Mouse (Mus musculus) heart, embryonic 13.5 days (tissue): ENCODE data around the gene Exoc2. TPM values are rescaled to one million over a fixed set of nuclear protein-coding genes. Genes with fewer than 3 reads are reported as not detected.

Experiments used
- ATAC-seq: fragments of 200-750 bp; cut with Nextera tagmentation; 2 replicates; pipeline ENCODE4 v1.8.0; 2017; ENCODE audit warnings: moderate TSS enrichment; ENCODE audit not compliant: insufficient number of reproducible peaks, low FRiP score, low TSS enrichment; ENCODE audit errors: extremely low read depth
- H3K27ac ChIP-seq: fragments of 300-500 bp; sonication (generic); replicated peaks from 2 replicates; pipeline ENCODE4 v1.5.1; 2015; ENCODE audit warnings: moderate library complexity, mild to moderate bottlenecking, inconsistent platforms
- H3K27me3 ChIP-seq: fragments of 300-500 bp; sonication (generic); replicated peaks from 2 replicates; pipeline ENCODE4 v1.6.1; 2015; ENCODE audit warnings: mild to moderate bottlenecking, inconsistent platforms
- H3K36me3 ChIP-seq: fragments of 300-500 bp; sonication (generic); 2 replicates; pipeline ENCODE4 v1.6.1; 2015; ENCODE audit warnings: mild to moderate bottlenecking, inconsistent platforms
- H3K4me1 ChIP-seq: fragments of 300-500 bp; sonication (generic); 2 replicates; pipeline ENCODE4 v1.6.1; 2015; ENCODE audit warnings: inconsistent platforms
- H3K4me2 ChIP-seq: fragments of 300-500 bp; sonication (generic); 2 replicates; pipeline ENCODE4 v1.6.1; 2015; ENCODE audit warnings: inconsistent platforms, mild to moderate bottlenecking, moderate library complexity
- H3K4me3 ChIP-seq: fragments of 300-500 bp; sonication (generic); 2 replicates; pipeline ENCODE4 v1.5.1; 2015; ENCODE audit warnings: moderate library complexity, mild to moderate bottlenecking, inconsistent platforms
- H3K9ac ChIP-seq: fragments of 300-500 bp; sonication (generic); 2 replicates; pipeline ENCODE4 v1.6.1; 2015; ENCODE audit warnings: inconsistent platforms, mild to moderate bottlenecking, moderate library complexity
- H3K9me3 ChIP-seq: fragments of 300-500 bp; sonication (generic); 2 replicates; pipeline ENCODE4 v1.6.1; 2016; ENCODE audit warnings: inconsistent platforms
- WGBS: fragments of 180-500 bp; shearing (Covaris S2); methylation state at CpG from one replicate; pipeline ENCODE4 v1.1.7; 2015; ENCODE audit warnings: mixed read lengths; 5-methylcytosine and 5-hydroxymethylcytosine counted together
- polyA plus RNA-seq: library from polyadenylated mRNA; unstranded; fragments of >200 nt; fragmentation: Nextera tagmentation; extraction: Ambion mirVana; gene quantifications from 2 replicates; pipeline ENCODE4 v1.2.1, GENCODE M21; 2015

Exoc2 gene
- polyA plus RNA-seq, 1 experiment from 2014 or later, result 20.1 TPM

- Histone ChIP-seq H3K4me1 (no peaks in the 10 kb centered on the region), H3K27me3 (no peaks in the 10 kb centered on the region), H3K27ac (no peak overlapping the region), H3K4me3 (no peak overlapping the region), H3K4me2 (no peak overlapping the region), H3K9ac (no peak overlapping the region), H3K36me3 (peaks cover 9% of the 10 kb centered on the region), H3K9me3 (no peaks in the 10 kb centered on the region)
- 73% methylated on average over 4 of the region's 4 CpGs for WGBS
- no peak for ATAC-seq
These were observed 42.3 kb downstream of the Exoc2 start for GRCm38 (mm10) chr13:30931613-30932012.

DNA sequence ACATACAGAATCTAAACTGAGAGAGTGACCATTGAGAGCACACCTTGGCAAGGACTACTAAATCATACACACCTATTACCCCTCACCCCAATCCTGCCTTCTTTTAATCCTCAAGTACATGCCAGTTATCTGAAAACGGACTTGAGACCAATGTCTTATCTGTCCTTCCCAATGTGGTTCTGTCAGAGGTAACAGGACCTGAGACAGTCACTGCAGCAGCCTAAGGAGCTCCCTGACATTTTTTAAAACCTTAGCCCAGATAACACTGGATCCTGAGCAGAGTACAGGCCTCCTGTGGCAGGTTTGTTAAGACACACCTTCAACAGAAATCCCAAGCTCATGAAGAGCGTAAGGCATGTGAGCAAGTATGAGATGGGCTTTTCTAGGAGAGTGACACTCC, 44.8 kb downstream of the Exoc2 start:
- Histone ChIP-seq H3K27ac (no peak overlapping the region), H3K4me1 (no peaks in the 10 kb centered on the region), H3K9me3 (no peaks in the 10 kb centered on the region), H3K27me3 (no peaks in the 10 kb centered on the region), H3K4me3 (no peak overlapping the region), H3K9ac (no peak overlapping the region), H3K4me2 (no peak overlapping the region), H3K36me3 (peaks cover 17% of the 10 kb centered on the region)
- no peak for ATAC-seq
- 62% methylated on average over 2 of the region's 2 CpGs for WGBS

DNA sequence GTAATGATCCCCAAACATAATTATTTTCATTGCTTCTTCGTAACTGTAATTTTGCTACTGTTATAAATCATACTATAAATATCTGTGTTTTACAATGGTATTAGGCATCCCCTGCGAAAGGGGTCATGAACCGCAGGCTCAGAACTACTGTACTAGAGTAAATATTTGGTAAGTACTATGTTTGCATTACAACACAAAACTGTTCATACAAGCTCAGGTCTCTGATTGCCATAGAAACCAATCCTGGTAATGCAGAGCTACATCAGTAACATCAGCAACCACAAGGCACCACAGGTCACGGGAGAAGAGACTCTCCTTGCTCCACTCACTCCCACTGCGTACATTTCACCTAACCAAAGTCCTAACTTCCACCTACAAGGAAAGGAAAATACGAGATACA, 49.6 kb downstream of the Exoc2 start:
- no peaks in the 10 kb centered on the region for H3K27me3 ChIP-seq
- H3K4me1 ChIP-seq, result no peaks in the 10 kb centered on the region

DNA sequence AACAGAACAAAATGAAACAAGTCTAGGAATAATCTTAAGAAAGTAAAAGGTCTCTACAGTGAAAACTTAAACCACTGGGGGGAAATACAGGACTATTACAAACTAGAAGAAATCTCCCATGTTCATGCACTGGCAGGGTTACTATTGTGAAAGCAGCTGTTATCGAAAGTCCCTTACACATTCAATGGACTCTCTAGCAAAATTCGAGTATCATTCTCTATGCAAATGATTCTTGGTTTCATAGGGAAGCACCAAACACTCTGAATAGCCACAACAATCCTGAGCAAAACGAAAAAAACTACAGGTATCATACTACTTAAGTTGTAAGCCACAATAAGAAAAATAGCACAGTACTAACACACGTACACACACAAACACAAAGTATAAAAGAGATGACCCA, 52.0 kb downstream of the Exoc2 start:
- Histone ChIP-seq H3K27me3 (no peaks in the 10 kb centered on the region), H3K4me2 (no peak overlapping the region), H3K9me3 (no peaks in the 10 kb centered on the region), H3K27ac (no peak overlapping the region), H3K9ac (no peak overlapping the region), H3K4me1 (no peaks in the 10 kb centered on the region), H3K36me3 (peaks cover 31% of the 10 kb centered on the region), H3K4me3 (no peak overlapping the region)
- WGBS, result 83% methylated on average over 4 of the region's 4 CpGs
- no peak for ATAC-seq

More for the DNA sequence above, 49.6 kb downstream of the Exoc2 start:
- WGBS, result 92% methylated on average over 6 of the region's 6 CpGs
- Histone ChIP-seq H3K36me3 (peaks cover 28% of the 10 kb centered on the region), H3K4me3 (no peak overlapping the region), H3K9ac (no peak overlapping the region), H3K27ac (no peak overlapping the region), H3K4me2 (no peak overlapping the region), H3K9me3 (no peaks in the 10 kb centered on the region)
- ATAC-seq, result no peak

- H3K4me3 ChIP-seq, result no peak overlapping the region
- H3K9me3 ChIP-seq, result no peaks in the 10 kb centered on the region
- no peak overlapping the region for H3K4me2 ChIP-seq
- no peak overlapping the region for H3K9ac ChIP-seq
- H3K27ac ChIP-seq, result no peak overlapping the region
- H3K27me3 ChIP-seq, result no peaks in the 10 kb centered on the region
- H3K36me3 ChIP-seq, result peaks cover 8% of the 10 kb centered on the region
- H3K4me1 ChIP-seq, result peaks cover 5% of the 10 kb centered on the region
- no peak for ATAC-seq
These were observed 60.1 kb downstream of the Exoc2 start for GRCm38 (mm10) chr13:30913757-30914156.

GRCm38 (mm10) chr13:30913028-30913427, 60.9 kb downstream of the Exoc2 start:
- H3K27me3 ChIP-seq, result no peaks in the 10 kb centered on the region
- no peak overlapping the region for H3K27ac ChIP-seq
- ATAC-seq, result no peak
- no peaks in the 10 kb centered on the region for H3K9me3 ChIP-seq
- H3K4me2 ChIP-seq, result no peak overlapping the region
- peaks cover 5% of the 10 kb centered on the region for H3K4me1 ChIP-seq
- H3K4me3 ChIP-seq, result no peak overlapping the region
- peaks cover 8% of the 10 kb centered on the region for H3K36me3 ChIP-seq
- H3K9ac ChIP-seq, result no peak overlapping the region
- 14% methylated on average over 4 of the region's 4 CpGs for WGBS

- Histone ChIP-seq H3K9ac (no peak overlapping the region), H3K4me3 (no peak overlapping the region), H3K9me3 (no peaks in the 10 kb centered on the region), H3K36me3 (peaks cover 8% of the 10 kb centered on the region), H3K27ac (no peak overlapping the region), H3K4me2 (no peak overlapping the region), H3K4me1 (peaks cover 5% of the 10 kb centered on the region), H3K27me3 (no peaks in the 10 kb centered on the region)
- ATAC-seq, result no peak
- WGBS, result 69% methylated on average over 5 of the region's 5 CpGs
These were observed 61.8 kb downstream of the Exoc2 start for GRCm38 (mm10) chr13:30911931-30912625.

DNA sequence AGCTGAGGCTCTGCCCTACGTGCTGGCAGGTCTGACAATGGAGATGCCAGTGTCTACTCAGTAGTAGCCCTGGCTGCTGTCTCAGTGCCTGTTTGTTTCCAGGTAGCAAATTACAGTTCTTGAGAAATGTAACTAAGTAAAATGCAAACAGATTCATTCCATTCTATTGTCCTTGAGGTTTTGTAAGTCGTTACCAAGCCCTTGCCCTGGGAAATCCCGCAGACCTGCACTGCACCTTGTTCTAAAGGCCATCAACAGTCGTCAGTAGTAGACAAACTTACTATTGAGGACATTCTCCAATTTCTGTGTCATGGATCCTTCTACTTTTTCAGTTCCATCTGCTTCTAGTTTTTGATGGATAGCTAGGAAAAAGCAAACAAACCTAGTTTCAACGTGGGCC, 63.0 kb downstream of the Exoc2 start:
- no peak overlapping the region for H3K9ac ChIP-seq
- H3K4me3 ChIP-seq, result no peak overlapping the region
- H3K27me3 ChIP-seq, result no peaks in the 10 kb centered on the region
- 85% methylated on average over 5 of the region's 5 CpGs for WGBS
- H3K36me3 ChIP-seq, result peaks cover 11% of the 10 kb centered on the region
- H3K9me3 ChIP-seq, result no peaks in the 10 kb centered on the region
- H3K4me2 ChIP-seq, result no peak overlapping the region
- no peak for ATAC-seq
- H3K27ac ChIP-seq, result no peak overlapping the region
- H3K4me1 ChIP-seq, result peaks cover 5% of the 10 kb centered on the region

GRCm38 (mm10) chr13:30902286-30902685, 71.6 kb downstream of the Exoc2 start:
- Histone ChIP-seq H3K27ac (no peak overlapping the region), H3K9me3 (no peaks in the 10 kb centered on the region), H3K4me1 (no peaks in the 10 kb centered on the region), H3K9ac (no peak overlapping the region), H3K4me3 (no peak overlapping the region), H3K27me3 (no peaks in the 10 kb centered on the region), H3K4me2 (no peak overlapping the region), H3K36me3 (peaks cover 38% of the 10 kb centered on the region)
- WGBS, result 63% methylated on average over 2 of the region's 2 CpGs
- ATAC-seq, result no peak

GRCm38 (mm10) chr13:30901387-30902041, 72.4 kb downstream of the Exoc2 start:
- no peak overlapping the region for H3K9ac ChIP-seq
- H3K9me3 ChIP-seq, result no peaks in the 10 kb centered on the region
- no peak overlapping the region for H3K4me3 ChIP-seq
- ATAC-seq, result no peak
- H3K4me1 ChIP-seq, result no peaks in the 10 kb centered on the region
- 86% methylated on average over 7 of the region's 7 CpGs for WGBS
- H3K36me3 ChIP-seq, result peaks cover 38% of the 10 kb centered on the region
- H3K27me3 ChIP-seq, result no peaks in the 10 kb centered on the region
- no peak overlapping the region for H3K4me2 ChIP-seq
- no peak overlapping the region for H3K27ac ChIP-seq

GRCm38 (mm10) chr13:30894015-30894634, 79.8 kb downstream of the Exoc2 start:
- H3K36me3 ChIP-seq, result peaks cover 14% of the 10 kb centered on the region
- WGBS, result 66% methylated on average over 6 of the region's 6 CpGs
- no peak overlapping the region for H3K4me2 ChIP-seq
- no peak overlapping the region for H3K4me3 ChIP-seq
- H3K27ac ChIP-seq, result no peak overlapping the region
- H3K27me3 ChIP-seq, result no peaks in the 10 kb centered on the region
- no peaks in the 10 kb centered on the region for H3K9me3 ChIP-seq
- H3K4me1 ChIP-seq, result no peaks in the 10 kb centered on the region
- no peak overlapping the region for H3K9ac ChIP-seq
- ATAC-seq, result no peak

GRCm38 (mm10) chr13:30892315-30892714, 81.6 kb downstream of the Exoc2 start:
- no peak for ATAC-seq
- 74% methylated on average over 4 of the region's 4 CpGs for WGBS
- no peaks in the 10 kb centered on the region for H3K4me1 ChIP-seq
- peaks cover 10% of the 10 kb centered on the region for H3K36me3 ChIP-seq
- H3K9me3 ChIP-seq, result no peaks in the 10 kb centered on the region
- no peak overlapping the region for H3K9ac ChIP-seq
- H3K4me3 ChIP-seq, result no peak overlapping the region
- H3K27me3 ChIP-seq, result no peaks in the 10 kb centered on the region
- H3K27ac ChIP-seq, result no peak overlapping the region
- no peak overlapping the region for H3K4me2 ChIP-seq
